Mouse (Mus musculus) limb, embryonic 12.5 days (tissue): ENCODE data around the gene Tmem200b. TPM values are rescaled to one million over a fixed set of nuclear protein-coding genes. Genes with fewer than 3 reads are reported as not detected.

Experiments
- ATAC-seq: fragments of 200-750 bp; cut with Nextera tagmentation; 2 replicates; pipeline ENCODE4 v1.8.0; 2017; ENCODE audit warnings: low read depth, moderate TSS enrichment; ENCODE audit not compliant: insufficient number of reproducible peaks, insufficient read depth, low FRiP score, low TSS enrichment
- H3K27ac ChIP-seq: fragments of 300-500 bp; sonication (generic); 2 replicates; pipeline ENCODE4 v1.5.1; 2016; ENCODE audit warnings: mild to moderate bottlenecking, moderate library complexity
- H3K27me3 ChIP-seq: fragments of 300-500 bp; sonication (generic); 2 replicates; pipeline ENCODE4 v1.6.1; 2016; ENCODE audit warnings: mild to moderate bottlenecking, moderate library complexity
- H3K36me3 ChIP-seq: fragments of 300-500 bp; sonication (generic); 2 replicates; pipeline ENCODE4 v1.6.1; 2016; ENCODE audit warnings: mild to moderate bottlenecking, moderate library complexity
- H3K4me1 ChIP-seq: fragments of 300-500 bp; sonication (generic); replicated peaks from 2 replicates; pipeline ENCODE4 v1.6.1; 2016
- H3K4me2 ChIP-seq: fragments of 300-500 bp; sonication (generic); 2 replicates; pipeline ENCODE4 v1.6.1; 2016; ENCODE audit warnings: mild to moderate bottlenecking, moderate library complexity
- H3K4me3 ChIP-seq: fragments of 300-500 bp; sonication (generic); replicated peaks from 2 replicates; pipeline ENCODE4 v1.5.1; 2016; ENCODE audit warnings: mild to moderate bottlenecking
- H3K9ac ChIP-seq: fragments of 300-500 bp; sonication (generic); replicated peaks from 2 replicates; pipeline ENCODE4 v1.6.1; 2016; ENCODE audit warnings: mild to moderate bottlenecking, moderate library complexity
- H3K9me3 ChIP-seq: fragments of 300-500 bp; sonication (generic); 2 replicates; pipeline ENCODE4 v1.6.1; 2016; ENCODE audit warnings: mild to moderate bottlenecking, moderate library complexity
- WGBS: fragments of 180-500 bp; shearing (Covaris S2); methylation state at CpG from one replicate; pipeline ENCODE4 v1.1.7; 2016; 5-methylcytosine and 5-hydroxymethylcytosine counted together
- polyA plus RNA-seq: library from polyadenylated mRNA; unstranded; fragments of >200 nt; fragmentation: Nextera tagmentation; extraction: Ambion mirVana; gene quantifications from 2 replicates; pipeline ENCODE4 v1.2.1, GENCODE M21; 2016

Tmem200b gene
- polyA plus RNA-seq, 1 experiment from 2014 or later, result 2.2 TPM

GRCm38 (mm10) chr4:131919506-131920140 is 1.9 kb upstream of the Tmem200b start:
- Histone ChIP-seq H3K27ac (peak overlapping the region; percentile 87), H3K36me3 (peaks cover 20% of the 10 kb centered on the region), H3K9ac (peak overlapping the region; percentile 83), H3K9me3 (no peaks in the 10 kb centered on the region), H3K27me3 (peaks cover 79% of the 10 kb centered on the region), H3K4me2 (peak overlapping the region; percentile 88), H3K4me3 (peak overlapping the region; percentile 67), H3K4me1 (peaks cover 84% of the 10 kb centered on the region)
- ATAC-seq, result no peak
- WGBS, result 5% methylated on average over 15 of the region's 15 CpGs

GRCm38 (mm10) chr4:131920141-131920594 is 1.4 kb upstream of the Tmem200b start:
- no peak for ATAC-seq
- Histone ChIP-seq H3K27me3 (peaks cover 80% of the 10 kb centered on the region), H3K27ac (peak overlapping the region; percentile 87), H3K36me3 (peaks cover 26% of the 10 kb centered on the region), H3K4me2 (peak overlapping the region; percentile 88), H3K9ac (peak overlapping the region; percentile 83), H3K4me3 (peak overlapping the region; percentile 67), H3K9me3 (no peaks in the 10 kb centered on the region), H3K4me1 (peaks cover 85% of the 10 kb centered on the region)
- WGBS, result under 1% methylated on average over 50 of the region's 51 CpGs

DNA sequence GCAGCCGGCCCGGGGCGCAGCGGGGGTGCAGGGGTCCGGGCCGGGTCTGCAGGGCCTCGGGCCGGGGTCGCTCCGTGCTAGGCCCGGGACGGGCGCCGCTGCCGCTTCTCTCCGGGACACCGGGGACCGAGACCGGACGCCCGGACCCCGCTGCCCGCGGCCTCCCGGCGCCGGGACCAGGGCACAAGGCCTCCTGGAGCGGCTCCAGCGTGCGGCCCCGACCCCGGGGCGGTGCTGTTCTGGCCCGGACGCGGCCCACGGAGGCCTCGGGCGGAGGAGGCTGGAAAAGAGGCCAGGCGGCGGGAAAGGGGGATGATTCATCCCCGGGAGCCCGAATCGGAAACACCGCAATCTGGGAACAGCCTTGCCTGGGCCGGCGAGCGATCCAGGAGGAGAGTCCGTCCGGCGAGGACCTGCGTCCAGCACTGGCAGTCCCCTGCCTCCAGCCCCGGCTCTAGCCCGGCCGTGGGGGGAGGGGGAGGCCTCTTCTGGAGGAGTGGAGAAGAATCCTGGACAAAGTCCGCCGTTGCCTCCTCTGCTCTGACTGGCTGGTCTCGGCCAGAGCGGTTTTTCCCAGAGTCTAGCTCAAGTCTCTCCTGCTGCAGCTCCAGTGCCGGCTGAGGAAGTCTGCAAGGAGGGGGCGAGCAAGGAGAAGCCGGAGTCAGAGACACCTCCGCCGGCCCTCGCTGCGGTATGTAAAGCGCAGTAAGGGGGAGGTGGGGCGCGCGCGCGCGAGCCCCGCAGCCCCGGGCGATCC is 798 bp upstream of the Tmem200b start:
- no peak for ATAC-seq
- H3K9me3 ChIP-seq, result no peaks in the 10 kb centered on the region
- H3K27me3 ChIP-seq, result peaks cover 80% of the 10 kb centered on the region
- peak overlapping the region; percentile 87 for H3K27ac ChIP-seq
- H3K4me1 ChIP-seq, result peaks cover 82% of the 10 kb centered on the region
- peaks cover 32% of the 10 kb centered on the region for H3K36me3 ChIP-seq
- under 1% methylated on average over 75 of the region's 76 CpGs for WGBS
- H3K4me2 ChIP-seq, result peak overlapping the region; percentile 88
- peak overlapping the region; percentile 83 for H3K9ac ChIP-seq
- H3K4me3 ChIP-seq, result peak overlapping the region; percentile 67

GRCm38 (mm10) chr4:131922404-131922803 is 833 bp downstream of the Tmem200b start:
- no peak overlapping the region for H3K27ac ChIP-seq
- 56% methylated on average over 15 of the region's 15 CpGs for WGBS
- H3K4me2 ChIP-seq, result peak overlapping the region; percentile 88
- peak overlapping the region; percentile 67 for H3K4me3 ChIP-seq
- H3K9ac ChIP-seq, result peak overlapping the region; percentile 83; the same call in 1 of the 2 replicates
- peaks cover 48% of the 10 kb centered on the region for H3K36me3 ChIP-seq
- no peaks in the 10 kb centered on the region for H3K9me3 ChIP-seq
- peaks cover 67% of the 10 kb centered on the region for H3K4me1 ChIP-seq
- no peak for ATAC-seq
- H3K27me3 ChIP-seq, result peaks cover 63% of the 10 kb centered on the region

GRCm38 (mm10) chr4:131924096-131924810 is 2.7 kb downstream of the Tmem200b start:
- no peak overlapping the region for H3K4me2 ChIP-seq

DNA sequence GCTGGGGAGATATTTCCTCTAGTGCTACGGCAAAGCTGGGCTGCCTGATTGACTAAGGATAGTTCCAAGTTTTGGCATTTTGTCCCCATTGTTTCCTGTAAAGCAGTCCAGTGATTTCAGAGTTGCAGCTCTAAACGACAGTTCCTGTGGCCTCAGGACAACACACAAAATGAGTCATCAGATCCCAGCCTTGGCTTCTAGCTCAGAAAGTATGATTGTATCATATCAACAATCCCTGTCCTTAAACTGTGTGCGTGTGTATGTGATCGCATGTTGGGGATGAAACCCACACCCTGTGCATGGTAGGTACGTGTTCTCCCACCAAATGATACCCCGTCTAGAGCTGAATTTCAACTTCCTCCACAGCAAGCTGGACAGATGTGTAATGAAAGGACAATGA is 7.6 kb downstream of the Tmem200b start:
- H3K4me2 ChIP-seq, result no peak overlapping the region
- WGBS, result 90% methylated on average over 6 of the region's 6 CpGs
- ATAC-seq, result no peak
- peaks cover 99% of the 10 kb centered on the region for H3K36me3 ChIP-seq
- no peak overlapping the region for H3K4me3 ChIP-seq
- peaks cover 12% of the 10 kb centered on the region; the same call in 1 of the 2 replicates for H3K4me1 ChIP-seq
- H3K27ac ChIP-seq, result no peak overlapping the region
- no peak overlapping the region for H3K9ac ChIP-seq
- H3K27me3 ChIP-seq, result peaks cover 6% of the 10 kb centered on the region; the same call in 1 of the 2 replicates
- no peaks in the 10 kb centered on the region for H3K9me3 ChIP-seq

More at GRCm38 (mm10) chr4:131924096-131924810, 2.7 kb downstream of the Tmem200b start:
- Histone ChIP-seq H3K27me3 (peaks cover 51% of the 10 kb centered on the region), H3K4me3 (no peak overlapping the region), H3K36me3 (peaks cover 67% of the 10 kb centered on the region), H3K9me3 (no peaks in the 10 kb centered on the region), H3K9ac (no peak overlapping the region), H3K27ac (no peak overlapping the region), H3K4me1 (peaks cover 53% of the 10 kb centered on the region)
- ATAC-seq, result no peak
- 74% methylated on average over 6 of the region's 6 CpGs for WGBS

GRCm38 (mm10) chr4:131939459-131939858 is 17.9 kb downstream of the Tmem200b start:
- WGBS, result 87% methylated on average over 2 of the region's 2 CpGs
- no peaks in the 10 kb centered on the region for H3K27me3 ChIP-seq
- peaks cover 75% of the 10 kb centered on the region for H3K36me3 ChIP-seq

GRCm38 (mm10) chr4:131940846-131941245 is 19.3 kb downstream of the Tmem200b start:
- ATAC-seq, result no peak
- no peaks in the 10 kb centered on the region for H3K9me3 ChIP-seq

More at GRCm38 (mm10) chr4:131939459-131939858, 17.9 kb downstream of the Tmem200b start:
- H3K27ac ChIP-seq, result no peak overlapping the region
- H3K4me1 ChIP-seq, result peaks cover 10% of the 10 kb centered on the region
- H3K9me3 ChIP-seq, result no peaks in the 10 kb centered on the region
- H3K4me2 ChIP-seq, result no peak overlapping the region
- no peak overlapping the region for H3K9ac ChIP-seq
- ATAC-seq, result no peak
- H3K4me3 ChIP-seq, result no peak overlapping the region

DNA sequence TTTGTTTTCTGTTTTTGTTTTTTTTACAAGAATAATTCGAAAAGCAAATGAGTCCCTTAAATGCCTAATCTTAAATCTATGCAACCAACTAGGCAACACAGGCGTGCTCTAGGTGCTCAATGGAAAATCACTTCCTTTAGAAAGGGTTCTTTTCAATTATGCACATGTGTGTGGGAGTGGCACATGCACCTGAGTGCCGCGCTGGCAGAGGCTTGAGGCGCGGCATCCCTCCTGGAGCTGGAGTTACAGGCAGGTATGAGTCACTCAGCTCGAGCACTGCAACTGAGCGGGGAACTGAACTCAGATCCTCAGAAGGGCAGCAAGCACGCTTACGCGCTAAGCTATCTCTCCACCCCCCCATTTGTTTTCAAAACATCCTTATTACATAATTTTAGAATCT is 26.3 kb downstream of the Tmem200b start:
- no peak overlapping the region for H3K4me2 ChIP-seq
- no peaks in the 10 kb centered on the region for H3K9me3 ChIP-seq
- H3K4me3 ChIP-seq, result no peak overlapping the region
- H3K36me3 ChIP-seq, result peaks cover 47% of the 10 kb centered on the region
- WGBS, result 89% methylated on average over 11 of the region's 11 CpGs
- no peak overlapping the region for H3K27ac ChIP-seq
- no peaks in the 10 kb centered on the region for H3K4me1 ChIP-seq
- ATAC-seq, result no peak
- no peaks in the 10 kb centered on the region for H3K27me3 ChIP-seq
- H3K9ac ChIP-seq, result no peak overlapping the region

More at GRCm38 (mm10) chr4:131940846-131941245, 19.3 kb downstream of the Tmem200b start:
- Histone ChIP-seq H3K27ac (no peak overlapping the region), H3K4me3 (no peak overlapping the region), H3K27me3 (no peaks in the 10 kb centered on the region), H3K4me2 (no peak overlapping the region), H3K4me1 (peaks cover 10% of the 10 kb centered on the region), H3K9ac (no peak overlapping the region), H3K36me3 (peaks cover 66% of the 10 kb centered on the region)
- 95% methylated on average over 4 of the region's 4 CpGs for WGBS

GRCm38 (mm10) chr4:131949903-131950302 is 28.3 kb downstream of the Tmem200b start:
- WGBS, result 56% methylated on average over 5 of the region's 5 CpGs
- Histone ChIP-seq H3K9me3 (no peaks in the 10 kb centered on the region), H3K4me3 (no peak overlapping the region), H3K27me3 (no peaks in the 10 kb centered on the region), H3K9ac (no peak overlapping the region), H3K4me2 (no peak overlapping the region), H3K4me1 (no peaks in the 10 kb centered on the region), H3K27ac (no peak overlapping the region), H3K36me3 (peaks cover 51% of the 10 kb centered on the region)
- no peak for ATAC-seq

DNA sequence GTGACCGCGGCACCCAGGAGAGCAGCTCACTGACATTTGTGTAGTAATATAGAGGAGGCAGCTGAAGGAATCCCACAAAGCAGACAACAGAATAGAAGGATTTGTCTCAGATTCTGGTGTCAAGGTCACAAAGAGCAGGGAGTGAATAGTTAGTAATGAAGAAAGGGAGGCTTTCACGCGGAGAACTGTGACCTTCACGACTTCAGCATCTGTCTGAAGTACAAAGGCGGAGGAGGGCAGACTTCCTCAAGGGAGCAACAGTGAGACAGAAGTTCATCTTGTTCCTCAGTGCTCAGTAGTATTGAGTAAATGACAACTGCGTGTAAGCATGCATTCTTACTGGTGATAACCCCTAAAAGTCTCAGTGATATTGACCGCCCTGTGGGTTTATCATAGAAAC is 29.1 kb downstream of the Tmem200b start:
- WGBS, result 86% methylated on average over 8 of the region's 8 CpGs
- Histone ChIP-seq H3K27ac (no peak overlapping the region), H3K4me1 (no peaks in the 10 kb centered on the region), H3K9ac (no peak overlapping the region), H3K4me3 (no peak overlapping the region), H3K27me3 (no peaks in the 10 kb centered on the region), H3K4me2 (no peak overlapping the region), H3K9me3 (no peaks in the 10 kb centered on the region), H3K36me3 (peaks cover 57% of the 10 kb centered on the region)
- ATAC-seq, result no peak
